Comparison of ENCODE assay signal across 7 mouse cellular contexts in genomic region chr5:136198474-136199391, GRCm38 (mm10). TPM values are rescaled to one million over a fixed set of nuclear protein-coding genes. Genes with fewer than 3 reads are reported as not detected.
A peak's percentile ranks its signal among the peaks of the same experiment; 100 is the strongest.
DNase-seq lines count a peak whose midpoint lies in the region; ATAC-seq and TF ChIP-seq lines count a peak whose summit lies in the region.

TSS of gene Prkrip1 (minus strand) at chr5:136198963.

- peak; percentile 95 for DNase-seq in adrenal gland, postnatal 10 days
- peak; percentile 98 for DNase-seq in embryonic facial prominence, embryonic 10.5 days (ENCODE audit: low spot score)
- no peak for DNase-seq in gonadal fat pad, adult 2 months (ENCODE audit: low read depth)
- DNase-seq in left cerebral cortex, postnatal 4 days = peak; percentile 95

- H3K27me3 ChIP-seq in embryonic facial prominence, embryonic 10.5 days (replicated peaks; ENCODE audit: low read depth, poor library complexity, severe bottlenecking) = no peaks in the 10 kb centered on the region
- H3K27me3 ChIP-seq in intestine, postnatal 0 days (replicated peaks; ENCODE audit: control insufficient read depth, insufficient read depth, low read length) = no peaks in the 10 kb centered on the region
- no peaks in the 10 kb centered on the region for H3K27me3 ChIP-seq in midbrain, embryonic 12.5 days
- no peaks in the 10 kb centered on the region for H3K27me3 ChIP-seq in small intestine, adult 2 months (ENCODE audit: control insufficient read depth, insufficient read depth, low read length)

- H3K4me3 ChIP-seq in embryonic facial prominence, embryonic 10.5 days = peak within 1 kb of the TSS; percentile 99
- peak within 1 kb of the TSS; percentile 93 for H3K4me3 ChIP-seq in intestine, postnatal 0 days (ENCODE audit: low read depth, low read length)
- peak within 1 kb of the TSS; percentile 98 for H3K4me3 ChIP-seq in midbrain, embryonic 12.5 days
- peak within 1 kb of the TSS; percentile 98 for H3K4me3 ChIP-seq in small intestine, adult 2 months (ENCODE audit: low read depth, low read length)

- TF ChIP-seq POLR2A in small intestine, adult 2 months (IDR thresholded peaks at IDR 0.05; ENCODE audit: low read depth, low read length) = peak; percentile 36; the same call in 1 of the 2 replicates

- H3K9ac ChIP-seq in intestine, postnatal 0 days (ENCODE audit: low read depth, low read length) = peak within 1 kb of the TSS; percentile 91
- H3K9ac ChIP-seq in midbrain, embryonic 12.5 days (replicated peaks) = peak within 1 kb of the TSS; percentile 92

- TF ChIP-seq CTCF in intestine, postnatal 0 days (IDR thresholded peaks at IDR 0.05; ENCODE audit: low read depth) = no peak
- no peak for TF ChIP-seq CTCF in small intestine, adult 2 months (IDR thresholded peaks at IDR 0.05; ENCODE audit: extremely low read depth, insufficient read length, insufficient replicate concordance, low read depth, low read length)

- H3K36me3 ChIP-seq in embryonic facial prominence, embryonic 10.5 days (replicated peaks) = peaks cover 40% of the 10 kb centered on the region
- H3K36me3 ChIP-seq in intestine, postnatal 0 days (ENCODE audit: control insufficient read depth, insufficient read depth) = peaks cover 32% of the 10 kb centered on the region
- peaks cover 33% of the 10 kb centered on the region for H3K36me3 ChIP-seq in midbrain, embryonic 12.5 days
- H3K36me3 ChIP-seq in small intestine, adult 2 months (ENCODE audit: control insufficient read depth, insufficient read depth, low read length) = peaks cover 26% of the 10 kb centered on the region

- peak; percentile 87 for ATAC-seq in intestine, postnatal 0 days
- ATAC-seq in midbrain, embryonic 12.5 days (ENCODE audit: low FRiP score, low read depth) = peak; percentile 81

- peaks cover 22% of the 10 kb centered on the region for H3K4me1 ChIP-seq in embryonic facial prominence, embryonic 10.5 days
- no peaks in the 10 kb centered on the region for H3K4me1 ChIP-seq in intestine, postnatal 0 days (replicated peaks; ENCODE audit: control insufficient read depth, insufficient read depth, low read length)
- peaks cover 10% of the 10 kb centered on the region for H3K4me1 ChIP-seq in midbrain, embryonic 12.5 days
- 0 out of 2 replicates have a peak, but pooled peaks cover 8% of the 10 kb centered on the region for H3K4me1 ChIP-seq in small intestine, adult 2 months (ENCODE audit: control insufficient read depth, insufficient read depth, insufficient read length, low read length)

- under 1% methylated on average over 62 of the region's 62 CpGs for WGBS in embryonic facial prominence, embryonic 10.5 days
- under 1% methylated on average over 61 of the region's 62 CpGs for WGBS in intestine, postnatal 0 days
- under 1% methylated on average over 61 of the region's 62 CpGs for WGBS in midbrain, embryonic 12.5 days
- WGBS in small intestine, adult 2 months = under 1% methylated on average over 62 of the region's 62 CpGs

- intact Hi-C loops in left cerebral cortex, postnatal 4 days (cut with DNase I) = loop anchor here (5.0 kb wide), 1 partner anchor 559 kb away; no protein-coding TSS in a partner anchor

- peak within 1 kb of the TSS; percentile 89 for H3K27ac ChIP-seq in embryonic facial prominence, embryonic 10.5 days (replicated peaks)
- peak within 1 kb of the TSS; percentile 79 for H3K27ac ChIP-seq in intestine, postnatal 0 days (ENCODE audit: low read depth, low read length)
- H3K27ac ChIP-seq in midbrain, embryonic 12.5 days (replicated peaks) = peak within 1 kb of the TSS; percentile 78
- H3K27ac ChIP-seq in small intestine, adult 2 months (ENCODE audit: insufficient read depth, low read depth, low read length) = peak within 1 kb of the TSS; percentile 62

- peak within 1 kb of the TSS; percentile 77 for H3K4me2 ChIP-seq in intestine, postnatal 0 days (replicated peaks; ENCODE audit: low read depth)
- H3K4me2 ChIP-seq in midbrain, embryonic 12.5 days (replicated peaks) = peak within 1 kb of the TSS; percentile 91

- peaks cover 2% of the 10 kb centered on the region; the same call in 1 of the 2 replicates for H3K9me3 ChIP-seq in embryonic facial prominence, embryonic 10.5 days
- no peaks in the 10 kb centered on the region for H3K9me3 ChIP-seq in intestine, postnatal 0 days (ENCODE audit: control insufficient read depth)
- H3K9me3 ChIP-seq in midbrain, embryonic 12.5 days = no peaks in the 10 kb centered on the region

RNA-seq across cellular contexts. Expression of gene Prkrip1, which starts in this region (rescaled TPM):
- total RNA-seq in adrenal gland, postnatal 10 days (2021) = 10 to 100 TPM; 30.0 to 33.2 TPM
- polyA plus RNA-seq in embryonic facial prominence, embryonic 10.5 days (2016; fragmentation: Nextera tagmentation; extraction: Ambion mirVana) = 68.6 and 76.8 TPM in 2 replicates
- polyA plus RNA-seq in gonadal fat pad, adult 2 months (2012; rRNA removed) = 11.9 and 12.9 TPM in 2 replicates
- polyA plus RNA-seq in intestine, postnatal 0 days (2015; fragmentation: Nextera tagmentation; extraction: Ambion mirVana) = 37.7 and 40.0 TPM in 2 replicates
- 10 to 100 TPM; 40.3 to 42.6 TPM for total RNA-seq in left cerebral cortex, postnatal 4 days (2021)
- polyA plus RNA-seq in midbrain, embryonic 12.5 days (2016; fragmentation: Nextera tagmentation; extraction: Ambion mirVana) = 71.4 and 79.6 TPM in 2 replicates
- polyA plus RNA-seq in small intestine, adult 2 months (2012; rRNA removed) = 5.5 and 8.4 TPM in 2 replicates
